Mouse (Mus musculus) liver, embryonic 16.5 days (tissue): ENCODE measurements around the gene Gm45713. TPM values are rescaled to one million over a fixed set of nuclear protein-coding genes. Genes with fewer than 3 reads are reported as not detected.
"Not testable (repeated sequence)": the region's sequence is repeated elsewhere in the genome, so short reads cannot be mapped to it uniquely, and the experiment has no call there.

Experiments
- ATAC-seq: fragments of 200-750 bp; cut with Nextera tagmentation; 2 replicates; pipeline ENCODE4 v1.8.0; 2017; ENCODE audit warnings: low read depth, mild to moderate bottlenecking, moderate number of reproducible peaks, moderate library complexity
- H3K27ac ChIP-seq: fragments of 300-500 bp; sonication (generic); 2 replicates; pipeline ENCODE4 v1.5.1; 2014; ENCODE audit warnings: mild to moderate bottlenecking, low read length
- H3K27me3 ChIP-seq: fragments of 300-500 bp; sonication (generic); 2 replicates; pipeline ENCODE4 v1.6.1; 2014; ENCODE audit warnings: low read depth, low read length, mixed read lengths; ENCODE audit not compliant: control insufficient read depth, insufficient read depth
- H3K36me3 ChIP-seq: fragments of 300-500 bp; sonication (generic); 2 replicates; pipeline ENCODE4 v1.6.1; 2014; ENCODE audit warnings: mild to moderate bottlenecking; ENCODE audit not compliant: control insufficient read depth, insufficient read depth
- H3K4me1 ChIP-seq: fragments of 300-500 bp; sonication (generic); 2 replicates; pipeline ENCODE4 v1.6.1; 2014; ENCODE audit warnings: low read depth, low read length, mixed read lengths; ENCODE audit not compliant: control insufficient read depth
- H3K4me2 ChIP-seq: fragments of 300-500 bp; sonication (generic); 2 replicates; pipeline ENCODE4 v1.6.1; 2014; ENCODE audit warnings: low read depth, low read length, mixed read lengths
- H3K4me3 ChIP-seq: fragments of 300-500 bp; sonication (generic); 2 replicates; pipeline ENCODE4 v1.5.1; 2014; ENCODE audit warnings: low read depth, mild to moderate bottlenecking, low read length
- H3K9ac ChIP-seq: fragments of 300-500 bp; sonication (generic); 2 replicates; pipeline ENCODE4 v1.6.1; 2014; ENCODE audit warnings: low read depth, low read length
- H3K9me3 ChIP-seq: fragments of 300-500 bp; sonication (generic); replicated peaks from 2 replicates; pipeline ENCODE4 v1.6.1; 2016; ENCODE audit warnings: low read length; ENCODE audit not compliant: control insufficient read depth
- WGBS: fragments of 180-500 bp; shearing (Covaris S2); extraction: QIAGEN DNeasy Blood & Tissue Kit; methylation state at CpG from one replicate; pipeline ENCODE4 v1.1.7; 2014; ENCODE audit not compliant: insufficient replicate concordance; 5-methylcytosine and 5-hydroxymethylcytosine counted together
- polyA plus RNA-seq: library from polyadenylated mRNA; unstranded; fragments of >200 nt; fragmentation: Nextera tagmentation; extraction: Ambion mirVana; gene quantifications from 2 replicates; pipeline ENCODE4 v1.2.1, GENCODE M21; 2015

Gm45713 gene
- polyA plus RNA-seq, 1 experiment from 2014 or later: not detected

- H3K36me3 ChIP-seq: no peaks in the 10 kb centered on the region
- WGBS: 3% methylated on average over 23 of the region's 23 CpGs
- no peak overlapping the region for H3K27ac ChIP-seq
- H3K4me1 ChIP-seq: no peaks in the 10 kb centered on the region
- H3K4me3 ChIP-seq: no peak overlapping the region
- no peak overlapping the region for H3K4me2 ChIP-seq
- H3K9me3 ChIP-seq: no peaks in the 10 kb centered on the region; the same call in 1 of the 2 replicates
- peaks cover 72% of the 10 kb centered on the region for H3K27me3 ChIP-seq
- no peak overlapping the region for H3K9ac ChIP-seq
- no peak for ATAC-seq
Observed at GRCm38 (mm10) chr7:45175929-45176328, 39.9 kb upstream of the Gm45713 start.

- Histone ChIP-seq H3K4me1 (no peaks in the 10 kb centered on the region), H3K9ac (no peak overlapping the region), H3K9me3 (no peaks in the 10 kb centered on the region; the same call in 1 of the 2 replicates), H3K27me3 (peaks cover 70% of the 10 kb centered on the region), H3K4me2 (no peak overlapping the region), H3K27ac (no peak overlapping the region), H3K36me3 (no peaks in the 10 kb centered on the region), H3K4me3 (no peak overlapping the region)
- ATAC-seq: no peak
- WGBS: 1% methylated on average over 13 of the region's 13 CpGs
Observed at GRCm38 (mm10) chr7:45175398-45175797, 39.4 kb upstream of the Gm45713 start.

DNA sequence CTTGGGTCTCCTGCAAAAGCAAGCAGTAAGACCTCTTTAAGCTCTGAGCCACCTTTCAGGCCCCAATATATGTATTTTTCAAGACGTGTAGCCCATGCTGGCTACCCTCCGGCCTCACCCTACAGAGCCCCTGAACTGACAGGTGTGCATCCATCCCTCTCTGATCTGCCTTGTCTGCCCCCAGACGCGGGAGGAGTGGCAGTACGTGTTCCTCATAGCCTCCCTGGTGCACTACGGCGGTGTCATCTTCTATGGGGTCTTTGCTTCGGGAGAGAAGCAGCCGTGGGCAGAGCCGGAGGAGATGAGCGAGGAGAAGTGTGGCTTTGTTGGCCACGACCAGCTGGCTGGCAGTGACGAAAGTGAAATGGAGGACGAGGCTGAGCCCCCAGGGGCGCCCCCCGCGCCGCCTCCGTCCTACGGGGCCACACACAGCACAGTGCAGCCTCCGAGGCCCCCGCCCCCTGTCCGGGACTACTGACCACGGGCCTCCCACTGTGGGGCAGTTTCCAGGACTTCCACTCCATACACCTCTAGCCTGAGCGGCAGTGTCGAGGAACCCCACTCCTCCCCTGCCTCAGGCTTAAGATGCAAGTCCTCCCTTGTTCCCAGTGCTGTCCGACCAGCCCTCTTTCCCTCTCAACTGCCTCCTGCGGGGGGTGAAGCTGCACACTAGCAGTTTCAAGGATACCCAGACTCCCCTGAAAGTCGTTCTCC is 38.7 kb upstream of the Gm45713 start:
- WGBS: 4% methylated on average over 29 of the region's 29 CpGs
- no peaks in the 10 kb centered on the region for H3K4me1 ChIP-seq
- H3K4me2 ChIP-seq: no peak overlapping the region
- H3K4me3 ChIP-seq: no peak overlapping the region
- H3K9me3 ChIP-seq: peaks cover under 1% of the 10 kb centered on the region
- no peak overlapping the region for H3K27ac ChIP-seq
- H3K36me3 ChIP-seq: no peaks in the 10 kb centered on the region
- ATAC-seq: no peak
- no peak overlapping the region for H3K9ac ChIP-seq
- H3K27me3 ChIP-seq: peaks cover 63% of the 10 kb centered on the region

- ATAC-seq, H3K36me3 ChIP-seq, H3K9ac ChIP-seq, H3K4me1 ChIP-seq, H3K4me2 ChIP-seq, H3K27ac ChIP-seq, H3K9me3 ChIP-seq, H3K4me3 ChIP-seq: not testable (repeated sequence)
- WGBS: 67% methylated on average over 1 of the region's 1 CpGs
- H3K27me3 ChIP-seq: peaks cover 61% of the 10 kb centered on the region
Observed at GRCm38 (mm10) chr7:45173772-45174171, 37.7 kb upstream of the Gm45713 start.

- Histone ChIP-seq H3K36me3 (no peaks in the 10 kb centered on the region), H3K27me3 (peaks cover 61% of the 10 kb centered on the region), H3K27ac (no peak overlapping the region), H3K9me3 (peaks cover 6% of the 10 kb centered on the region), H3K4me1 (no peaks in the 10 kb centered on the region), H3K4me2 (no peak overlapping the region), H3K4me3 (no peak overlapping the region), H3K9ac (no peak overlapping the region)
- WGBS: 46% methylated on average over 7 of the region's 7 CpGs
- no peak for ATAC-seq
Observed at GRCm38 (mm10) chr7:45172974-45173373, 36.9 kb upstream of the Gm45713 start.

- Histone ChIP-seq H3K36me3 (no peaks in the 10 kb centered on the region), H3K9ac (no peak overlapping the region), H3K27ac (no peak overlapping the region), H3K27me3 (peaks cover 61% of the 10 kb centered on the region), H3K9me3 (peaks cover 6% of the 10 kb centered on the region), H3K4me3 (no peak overlapping the region), H3K4me2 (no peak overlapping the region), H3K4me1 (no peaks in the 10 kb centered on the region)
- no peak for ATAC-seq
- 68% methylated on average over 3 of the region's 3 CpGs for WGBS
Observed at GRCm38 (mm10) chr7:45169495-45169894, 33.5 kb upstream of the Gm45713 start.

DNA sequence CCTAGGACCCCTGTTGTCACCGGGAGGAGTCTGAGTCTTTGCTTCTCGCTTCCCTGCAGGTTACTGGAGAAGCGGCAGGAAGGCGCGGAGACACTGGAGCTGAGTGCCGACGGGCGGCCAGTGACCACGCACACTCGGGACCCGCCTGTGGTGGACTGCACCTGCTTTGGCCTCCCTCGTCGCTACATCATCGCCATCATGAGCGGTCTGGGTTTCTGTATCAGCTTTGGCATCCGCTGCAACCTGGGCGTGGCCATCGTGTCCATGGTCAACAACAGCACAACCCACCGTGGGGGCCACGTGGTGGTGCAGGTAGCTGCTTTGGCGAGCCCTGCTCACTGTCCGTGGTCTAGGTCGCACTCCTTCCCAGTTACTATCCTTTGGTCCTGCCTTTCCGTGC is 32.6 kb upstream of the Gm45713 start:
- H3K27me3 ChIP-seq: peaks cover 62% of the 10 kb centered on the region
- H3K4me3 ChIP-seq: no peak overlapping the region
- H3K9me3 ChIP-seq: peaks cover 6% of the 10 kb centered on the region
- H3K27ac ChIP-seq: no peak overlapping the region
- H3K4me1 ChIP-seq: peaks cover 3% of the 10 kb centered on the region
- 8% methylated on average over 24 of the region's 24 CpGs for WGBS
- no peaks in the 10 kb centered on the region for H3K36me3 ChIP-seq
- H3K4me2 ChIP-seq: no peak overlapping the region
- no peak overlapping the region for H3K9ac ChIP-seq
- no peak for ATAC-seq

- no peak overlapping the region for H3K27ac ChIP-seq
- H3K9ac ChIP-seq: no peak overlapping the region
- H3K9me3 ChIP-seq: peaks cover 6% of the 10 kb centered on the region
- H3K4me1 ChIP-seq: peaks cover 5% of the 10 kb centered on the region
- 5% methylated on average over 19 of the region's 19 CpGs for WGBS
- H3K4me3 ChIP-seq: no peak overlapping the region
- ATAC-seq: no peak
- no peak overlapping the region for H3K4me2 ChIP-seq
- no peaks in the 10 kb centered on the region for H3K36me3 ChIP-seq
- H3K27me3 ChIP-seq: peaks cover 69% of the 10 kb centered on the region
Observed at GRCm38 (mm10) chr7:45167761-45168445, 31.9 kb upstream of the Gm45713 start.

DNA sequence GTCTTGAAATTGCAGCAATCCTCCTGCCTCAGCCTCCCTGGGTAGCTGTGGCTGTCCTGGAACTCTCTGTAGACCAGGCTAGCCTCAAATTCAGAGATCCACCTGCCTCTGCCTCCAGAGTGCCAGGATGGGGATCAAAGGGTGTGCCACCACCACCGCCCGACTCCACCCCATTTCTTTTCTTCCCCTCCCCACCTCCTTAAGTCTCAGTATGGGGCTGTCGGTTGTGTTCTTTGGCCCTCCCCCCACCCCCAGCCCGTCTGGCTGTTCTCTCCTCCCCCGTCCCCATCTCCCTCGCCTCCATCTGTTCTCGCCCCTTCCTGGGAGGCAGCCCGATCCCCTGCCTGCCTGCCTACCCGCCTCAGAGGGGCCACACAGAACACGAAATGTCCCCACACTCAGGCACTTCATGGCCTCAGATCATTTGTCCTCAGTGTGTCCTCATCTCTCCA is 30.9 kb upstream of the Gm45713 start:
- Histone ChIP-seq H3K36me3 (no peaks in the 10 kb centered on the region), H3K9me3 (peaks cover 6% of the 10 kb centered on the region), H3K4me2 (no peak overlapping the region), H3K27ac (no peak overlapping the region), H3K4me1 (peaks cover 10% of the 10 kb centered on the region), H3K27me3 (peaks cover 77% of the 10 kb centered on the region), H3K4me3 (no peak overlapping the region), H3K9ac (no peak overlapping the region)
- WGBS: 21% methylated on average over 10 of the region's 10 CpGs
- ATAC-seq: no peak
